Mouse (Mus musculus) liver, embryonic 16.5 days (tissue): ENCODE measurements around the gene Syce1l. TPM values are rescaled to one million over a fixed set of nuclear protein-coding genes. Genes with fewer than 3 reads are reported as not detected.

Experiments
- ATAC-seq: fragments of 200-750 bp; cut with Nextera tagmentation; 2 replicates; pipeline ENCODE4 v1.8.0; 2017; ENCODE audit warnings: low read depth, mild to moderate bottlenecking, moderate number of reproducible peaks, moderate library complexity
- H3K27ac ChIP-seq: fragments of 300-500 bp; sonication (generic); 2 replicates; pipeline ENCODE4 v1.5.1; 2014; ENCODE audit warnings: mild to moderate bottlenecking, low read length
- H3K27me3 ChIP-seq: fragments of 300-500 bp; sonication (generic); 2 replicates; pipeline ENCODE4 v1.6.1; 2014; ENCODE audit warnings: low read depth, low read length, mixed read lengths; ENCODE audit not compliant: control insufficient read depth, insufficient read depth
- H3K36me3 ChIP-seq: fragments of 300-500 bp; sonication (generic); 2 replicates; pipeline ENCODE4 v1.6.1; 2014; ENCODE audit warnings: mild to moderate bottlenecking; ENCODE audit not compliant: control insufficient read depth, insufficient read depth
- H3K4me1 ChIP-seq: fragments of 300-500 bp; sonication (generic); 2 replicates; pipeline ENCODE4 v1.6.1; 2014; ENCODE audit warnings: low read depth, low read length, mixed read lengths; ENCODE audit not compliant: control insufficient read depth
- H3K4me2 ChIP-seq: fragments of 300-500 bp; sonication (generic); 2 replicates; pipeline ENCODE4 v1.6.1; 2014; ENCODE audit warnings: low read depth, low read length, mixed read lengths
- H3K4me3 ChIP-seq: fragments of 300-500 bp; sonication (generic); 2 replicates; pipeline ENCODE4 v1.5.1; 2014; ENCODE audit warnings: low read depth, mild to moderate bottlenecking, low read length
- H3K9ac ChIP-seq: fragments of 300-500 bp; sonication (generic); 2 replicates; pipeline ENCODE4 v1.6.1; 2014; ENCODE audit warnings: low read depth, low read length
- H3K9me3 ChIP-seq: fragments of 300-500 bp; sonication (generic); replicated peaks from 2 replicates; pipeline ENCODE4 v1.6.1; 2016; ENCODE audit warnings: low read length; ENCODE audit not compliant: control insufficient read depth
- WGBS: fragments of 180-500 bp; shearing (Covaris S2); extraction: QIAGEN DNeasy Blood & Tissue Kit; methylation state at CpG from one replicate; pipeline ENCODE4 v1.1.7; 2014; ENCODE audit not compliant: insufficient replicate concordance; 5-methylcytosine and 5-hydroxymethylcytosine counted together
- polyA plus RNA-seq: library from polyadenylated mRNA; unstranded; fragments of >200 nt; fragmentation: Nextera tagmentation; extraction: Ambion mirVana; gene quantifications from 2 replicates; pipeline ENCODE4 v1.2.1, GENCODE M21; 2015

Syce1l gene
- polyA plus RNA-seq, 1 experiment from 2014 or later, result not detected

DNA sequence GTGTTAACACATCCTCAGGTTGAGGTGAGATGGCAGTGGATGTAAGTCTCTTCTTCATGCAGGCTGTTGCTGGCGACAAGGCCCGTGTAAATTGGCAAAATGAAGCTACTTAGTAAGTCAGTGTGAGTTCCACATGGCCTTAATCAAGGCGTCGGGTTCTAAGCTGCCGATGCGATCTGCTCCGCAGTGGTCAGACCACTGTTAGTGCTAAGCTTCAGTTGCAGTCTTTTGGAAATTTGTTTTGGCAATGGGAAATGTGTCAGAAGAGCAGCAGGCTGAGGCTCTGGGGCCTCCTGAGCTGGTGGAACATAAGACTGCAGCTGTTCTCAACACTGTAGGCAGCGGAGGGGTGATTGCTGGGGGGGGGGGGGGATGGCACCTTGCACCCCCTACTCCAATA is 22.9 kb downstream of the Syce1l start:
- no peak overlapping the region for H3K4me3 ChIP-seq
- H3K4me2 ChIP-seq, result no peak overlapping the region
- no peaks in the 10 kb centered on the region for H3K27me3 ChIP-seq
- WGBS, result 72% methylated on average over 8 of the region's 8 CpGs
- no peak for ATAC-seq
- no peak overlapping the region for H3K9ac ChIP-seq
- no peaks in the 10 kb centered on the region for H3K36me3 ChIP-seq
- no peak overlapping the region for H3K27ac ChIP-seq
- H3K9me3 ChIP-seq, result no peaks in the 10 kb centered on the region
- no peaks in the 10 kb centered on the region for H3K4me1 ChIP-seq

DNA sequence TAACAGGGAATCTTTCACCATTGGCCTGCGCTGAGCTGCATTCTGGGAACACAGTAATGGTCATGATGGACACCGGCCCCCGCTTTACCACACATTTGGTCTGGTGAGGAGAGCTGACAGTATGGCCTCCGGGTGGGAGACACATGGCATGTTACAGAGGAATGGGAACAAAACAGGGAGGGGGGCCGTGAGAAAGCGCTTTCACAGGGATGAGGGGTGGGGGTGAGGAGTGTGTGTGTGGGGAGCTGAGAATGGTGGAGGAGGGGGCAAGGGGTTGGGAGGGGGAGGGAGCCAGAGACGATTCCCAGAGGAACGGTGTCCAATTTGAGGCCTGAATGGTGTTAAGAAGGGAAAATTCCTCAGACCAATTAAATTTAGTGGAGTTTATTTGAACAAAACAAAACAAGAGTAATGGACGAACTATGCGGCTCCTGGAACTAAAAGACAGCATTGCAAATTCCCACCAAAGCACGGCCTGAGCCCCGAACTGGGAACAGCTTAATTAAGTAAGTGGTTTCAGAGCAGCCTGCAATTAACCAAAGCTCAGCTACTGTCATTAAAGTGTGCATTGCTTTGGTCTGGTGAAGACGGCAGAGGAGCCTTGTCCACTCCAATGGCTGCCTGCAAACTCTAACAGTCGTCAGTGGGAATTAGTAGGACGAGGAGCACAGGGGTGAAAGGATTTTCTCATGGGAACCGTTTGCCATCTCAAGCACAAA is 23.9 kb downstream of the Syce1l start:
- Histone ChIP-seq H3K4me1 (no peaks in the 10 kb centered on the region), H3K4me3 (no peak overlapping the region), H3K27ac (no peak overlapping the region), H3K36me3 (no peaks in the 10 kb centered on the region), H3K4me2 (no peak overlapping the region), H3K9me3 (no peaks in the 10 kb centered on the region), H3K9ac (no peak overlapping the region), H3K27me3 (no peaks in the 10 kb centered on the region)
- ATAC-seq, result no peak
- WGBS, result 54% methylated on average over 16 of the region's 16 CpGs

- 73% methylated on average over 10 of the region's 10 CpGs for WGBS
- no peaks in the 10 kb centered on the region for H3K4me1 ChIP-seq
- H3K27ac ChIP-seq, result no peak overlapping the region
- H3K27me3 ChIP-seq, result no peaks in the 10 kb centered on the region
- no peaks in the 10 kb centered on the region for H3K9me3 ChIP-seq
- no peak overlapping the region for H3K4me2 ChIP-seq
- no peaks in the 10 kb centered on the region for H3K36me3 ChIP-seq
- no peak overlapping the region for H3K4me3 ChIP-seq
- ATAC-seq, result no peak
- H3K9ac ChIP-seq, result no peak overlapping the region
Observed at GRCm38 (mm10) chr8:113669924-113670323, 26.9 kb downstream of the Syce1l start.

- Histone ChIP-seq H3K9ac (no peak overlapping the region), H3K4me1 (no peaks in the 10 kb centered on the region), H3K4me3 (no peak overlapping the region), H3K36me3 (no peaks in the 10 kb centered on the region), H3K9me3 (no peaks in the 10 kb centered on the region), H3K27me3 (no peaks in the 10 kb centered on the region), H3K4me2 (no peak overlapping the region), H3K27ac (no peak overlapping the region)
- 65% methylated on average over 11 of the region's 11 CpGs for WGBS
- no peak for ATAC-seq
Observed at GRCm38 (mm10) chr8:113672599-113673255, 29.7 kb downstream of the Syce1l start.

DNA sequence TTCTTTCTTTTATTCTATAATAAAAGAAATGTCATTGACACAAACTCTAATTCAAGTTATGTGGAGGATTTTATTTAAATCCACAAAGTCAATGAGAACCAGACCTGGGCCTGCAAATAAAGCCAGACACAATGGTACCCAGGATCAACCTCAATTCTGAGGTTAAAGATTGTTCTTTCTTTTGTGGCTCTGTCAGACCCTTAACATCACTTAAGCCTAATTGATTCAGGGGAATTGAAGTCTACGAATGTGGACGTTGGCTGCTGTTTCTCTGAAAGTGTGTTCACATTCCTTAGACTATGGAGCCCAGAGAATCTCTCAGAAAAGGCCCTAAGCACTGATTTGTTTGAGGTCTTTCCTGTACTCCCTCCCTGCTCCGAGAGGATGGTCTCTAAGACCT is 30.3 kb downstream of the Syce1l start:
- no peak overlapping the region for H3K27ac ChIP-seq
- 44% methylated on average over 3 of the region's 3 CpGs for WGBS

DNA sequence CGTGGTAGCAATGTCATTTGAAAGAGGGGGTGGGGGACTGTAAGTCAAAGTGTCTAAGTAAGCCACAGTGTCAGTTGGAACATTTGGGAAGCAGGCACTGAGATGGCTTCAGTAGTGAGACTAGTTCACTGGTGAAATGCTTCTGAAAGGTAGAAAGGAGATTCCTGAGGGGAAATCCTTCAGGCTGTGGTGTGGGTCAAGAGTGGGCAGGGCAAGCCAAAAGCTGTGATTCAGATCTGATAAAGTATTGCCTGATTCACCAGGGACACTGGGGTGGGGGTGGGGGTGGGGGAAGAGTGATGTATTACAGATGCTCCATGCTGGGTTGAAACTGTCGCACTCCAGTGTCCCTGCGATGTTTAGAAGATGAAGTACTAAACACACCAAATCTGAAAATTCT is 31.6 kb downstream of the Syce1l start:
- no peak overlapping the region for H3K27ac ChIP-seq
- no peaks in the 10 kb centered on the region for H3K27me3 ChIP-seq
- no peak overlapping the region for H3K4me3 ChIP-seq
- no peaks in the 10 kb centered on the region for H3K36me3 ChIP-seq
- H3K4me1 ChIP-seq, result no peaks in the 10 kb centered on the region
- WGBS, result 62% methylated on average over 3 of the region's 3 CpGs
- no peaks in the 10 kb centered on the region for H3K9me3 ChIP-seq
- no peak for ATAC-seq
- H3K4me2 ChIP-seq, result no peak overlapping the region
- no peak overlapping the region for H3K9ac ChIP-seq

More for the DNA sequence above, 30.3 kb downstream of the Syce1l start:
- no peaks in the 10 kb centered on the region for H3K36me3 ChIP-seq
- no peak overlapping the region for H3K9ac ChIP-seq
- no peaks in the 10 kb centered on the region for H3K4me1 ChIP-seq
- no peaks in the 10 kb centered on the region for H3K27me3 ChIP-seq
- H3K4me3 ChIP-seq, result no peak overlapping the region
- no peaks in the 10 kb centered on the region for H3K9me3 ChIP-seq
- no peak overlapping the region for H3K4me2 ChIP-seq
- ATAC-seq, result no peak

DNA sequence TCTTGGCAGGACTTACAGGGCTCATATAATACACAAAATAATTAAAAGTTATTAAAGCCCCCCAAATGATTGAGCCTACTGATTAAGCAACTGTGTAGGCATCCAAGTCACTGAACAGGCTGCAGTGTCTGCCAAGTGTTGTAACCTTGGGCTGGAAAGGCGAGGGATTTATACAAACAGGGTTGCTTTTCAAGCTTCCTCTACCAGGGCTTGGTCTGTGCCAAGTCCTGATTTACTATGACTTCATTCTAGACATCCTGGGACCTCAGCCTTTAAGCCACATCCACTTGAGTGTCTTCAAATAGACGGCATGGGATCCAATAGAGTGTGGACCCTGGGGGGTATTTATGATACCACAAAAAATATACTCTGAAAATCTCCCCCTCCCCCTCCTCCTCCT is 32.3 kb downstream of the Syce1l start:
- H3K27me3 ChIP-seq, result no peaks in the 10 kb centered on the region
- no peaks in the 10 kb centered on the region for H3K9me3 ChIP-seq
- 55% methylated on average over 2 of the region's 2 CpGs for WGBS
- H3K27ac ChIP-seq, result no peak overlapping the region
- H3K4me2 ChIP-seq, result no peak overlapping the region
- H3K36me3 ChIP-seq, result no peaks in the 10 kb centered on the region
- H3K4me1 ChIP-seq, result no peaks in the 10 kb centered on the region
- H3K9ac ChIP-seq, result no peak overlapping the region
- H3K4me3 ChIP-seq, result no peak overlapping the region
- no peak for ATAC-seq

GRCm38 (mm10) chr8:113676811-113677210 is 33.8 kb downstream of the Syce1l start:
- Histone ChIP-seq H3K27ac (no peak overlapping the region), H3K9ac (no peak overlapping the region), H3K4me1 (no peaks in the 10 kb centered on the region), H3K9me3 (no peaks in the 10 kb centered on the region), H3K4me2 (no peak overlapping the region), H3K36me3 (no peaks in the 10 kb centered on the region), H3K4me3 (no peak overlapping the region), H3K27me3 (no peaks in the 10 kb centered on the region)
- 55% methylated on average over 1 of the region's 1 CpGs for WGBS
- no peak for ATAC-seq

GRCm38 (mm10) chr8:113679361-113679760 is 36.3 kb downstream of the Syce1l start:
- ATAC-seq, result no peak

More at GRCm38 (mm10) chr8:113679361-113679760, 36.3 kb downstream of the Syce1l start:
- Histone ChIP-seq H3K27me3 (no peaks in the 10 kb centered on the region), H3K4me3 (no peak overlapping the region), H3K4me2 (no peak overlapping the region), H3K27ac (no peak overlapping the region), H3K9me3 (no peaks in the 10 kb centered on the region), H3K9ac (no peak overlapping the region), H3K36me3 (no peaks in the 10 kb centered on the region), H3K4me1 (no peaks in the 10 kb centered on the region)
- WGBS, result 16% methylated on average over 3 of the region's 3 CpGs
